Mouse (Mus musculus): Measurements from ENCODE around the gene Heyl. TPM values are rescaled to one million over a fixed set of nuclear protein-coding genes. Genes with fewer than 3 reads are reported as not detected.

The Heyl gene
- polyA plus RNA-seq, 1 experiment, result 4.1 TPM

- Histone ChIP-seq H3K4me1 (ENCODE audit: control insufficient read depth, insufficient read depth, low read length) (peaks cover 7% of the 10 kb centered on the region; the same call in 1 of the 2 replicates), H3K36me3 (ENCODE audit: control insufficient read depth, insufficient read depth, low read length) (no peaks in the 10 kb centered on the region), H3K4me3 (ENCODE audit: insufficient read depth, low read depth, low read length) (no peak overlapping the region), H3K27me3 (replicated peaks; ENCODE audit: control insufficient read depth, insufficient read depth, low read length) (no peaks in the 10 kb centered on the region), H3K27ac (ENCODE audit: insufficient read depth, low read depth, low read length) (no peak overlapping the region)
- no peak for TF ChIP-seq CTCF (conservative IDR thresholded peaks at IDR 0.05; ENCODE audit: insufficient read depth, insufficient read length, low read depth, low read length)
- no peak for TF ChIP-seq POLR2A (IDR thresholded peaks at IDR 0.05; ENCODE audit: low read depth, low read length)
- peak; percentile 34 for DNase-seq
- WGBS, result 46% methylated on average over 2 of the region's 2 CpGs
Measured at GRCm38 (mm10) chr4:123228270-123228669, 5.1 kb upstream of the Heyl start.

- no peak overlapping the region for H3K4me3 ChIP-seq (ENCODE audit: insufficient read depth, low read depth, low read length)
- H3K4me1 ChIP-seq (ENCODE audit: control insufficient read depth, insufficient read depth, low read length), result peaks cover 8% of the 10 kb centered on the region; the same call in 1 of the 2 replicates
- H3K27me3 ChIP-seq (replicated peaks; ENCODE audit: control insufficient read depth, insufficient read depth, low read length), result no peaks in the 10 kb centered on the region
- 62% methylated on average over 11 of the region's 11 CpGs for WGBS
- H3K27ac ChIP-seq (ENCODE audit: insufficient read depth, low read depth, low read length), result no peak overlapping the region
- no peaks in the 10 kb centered on the region for H3K36me3 ChIP-seq (ENCODE audit: control insufficient read depth, insufficient read depth, low read length)
- no peak for DNase-seq
- TF ChIP-seq POLR2A (IDR thresholded peaks at IDR 0.05; ENCODE audit: low read depth, low read length) (no peak), CTCF (conservative IDR thresholded peaks at IDR 0.05; ENCODE audit: insufficient read depth, insufficient read length, low read depth, low read length) (no peak)
Measured at GRCm38 (mm10) chr4:123229166-123229565, 4.2 kb upstream of the Heyl start.

- no peak for TF ChIP-seq CTCF (conservative IDR thresholded peaks at IDR 0.05; ENCODE audit: insufficient read depth, insufficient read length, low read depth, low read length)
- no peak for TF ChIP-seq POLR2A (IDR thresholded peaks at IDR 0.05; ENCODE audit: low read depth, low read length)
- no peak overlapping the region for H3K4me3 ChIP-seq (ENCODE audit: insufficient read depth, low read depth, low read length)
- no peak for DNase-seq
- no peaks in the 10 kb centered on the region for H3K27me3 ChIP-seq (replicated peaks; ENCODE audit: control insufficient read depth, insufficient read depth, low read length)
- 83% methylated on average over 3 of the region's 3 CpGs for WGBS
- peaks cover 5% of the 10 kb centered on the region; the same call in 1 of the 2 replicates for H3K4me1 ChIP-seq (ENCODE audit: control insufficient read depth, insufficient read depth, low read length)
- H3K27ac ChIP-seq (ENCODE audit: insufficient read depth, low read depth, low read length), result no peak overlapping the region
- H3K36me3 ChIP-seq (ENCODE audit: control insufficient read depth, insufficient read depth, low read length), result no peaks in the 10 kb centered on the region
Measured at GRCm38 (mm10) chr4:123232841-123233240, 515 bp upstream of the Heyl start.

- H3K4me1 ChIP-seq (ENCODE audit: control insufficient read depth, insufficient read depth, low read length), result peaks cover 5% of the 10 kb centered on the region; the same call in 1 of the 2 replicates
- DNase-seq, result no peak
- H3K27me3 ChIP-seq (replicated peaks; ENCODE audit: control insufficient read depth, insufficient read depth, low read length), result no peaks in the 10 kb centered on the region
- TF ChIP-seq CTCF (conservative IDR thresholded peaks at IDR 0.05; ENCODE audit: insufficient read depth, insufficient read length, low read depth, low read length), result no peak
- no peak overlapping the region for H3K27ac ChIP-seq (ENCODE audit: insufficient read depth, low read depth, low read length)
- no peaks in the 10 kb centered on the region for H3K36me3 ChIP-seq (ENCODE audit: control insufficient read depth, insufficient read depth, low read length)
- 75% methylated on average over 9 of the region's 9 CpGs for WGBS
- H3K4me3 ChIP-seq (ENCODE audit: insufficient read depth, low read depth, low read length), result no peak overlapping the region
Measured at GRCm38 (mm10) chr4:123235835-123236430, 2.6 kb downstream of the Heyl start.

- Histone ChIP-seq H3K27me3 (replicated peaks; ENCODE audit: control insufficient read depth, insufficient read depth, low read length) (no peaks in the 10 kb centered on the region), H3K4me1 (ENCODE audit: control insufficient read depth, insufficient read depth, low read length) (peaks cover 5% of the 10 kb centered on the region; the same call in 1 of the 2 replicates), H3K4me3 (ENCODE audit: insufficient read depth, low read depth, low read length) (no peak overlapping the region), H3K27ac (ENCODE audit: insufficient read depth, low read depth, low read length) (no peak overlapping the region), H3K36me3 (ENCODE audit: control insufficient read depth, insufficient read depth, low read length) (no peaks in the 10 kb centered on the region)
- TF ChIP-seq POLR2A (IDR thresholded peaks at IDR 0.05; ENCODE audit: low read depth, low read length) (no peak), CTCF (conservative IDR thresholded peaks at IDR 0.05; ENCODE audit: insufficient read depth, insufficient read length, low read depth, low read length) (no peak)
- DNase-seq, result no peak
- WGBS, result 78% methylated on average over 13 of the region's 13 CpGs
Measured at GRCm38 (mm10) chr4:123236431-123237031, 3.2 kb downstream of the Heyl start.

GRCm38 (mm10) chr4:123237386-123238266 is 4.3 kb downstream of the Heyl start:
- DNase-seq, result peak; percentile 41
- 83% methylated on average over 6 of the region's 6 CpGs for WGBS
- peak overlapping the region; percentile 24; the same call in 1 of the 2 replicates for H3K27ac ChIP-seq (ENCODE audit: insufficient read depth, low read depth, low read length)

More at GRCm38 (mm10) chr4:123237386-123238266, 4.3 kb downstream of the Heyl start:
- peaks cover 5% of the 10 kb centered on the region; the same call in 1 of the 2 replicates for H3K4me1 ChIP-seq (ENCODE audit: control insufficient read depth, insufficient read depth, low read length)
- TF ChIP-seq CTCF (conservative IDR thresholded peaks at IDR 0.05; ENCODE audit: insufficient read depth, insufficient read length, low read depth, low read length) (no peak), POLR2A (IDR thresholded peaks at IDR 0.05; ENCODE audit: low read depth, low read length) (no peak)
- no peak overlapping the region for H3K4me3 ChIP-seq (ENCODE audit: insufficient read depth, low read depth, low read length)
- no peaks in the 10 kb centered on the region for H3K27me3 ChIP-seq (replicated peaks; ENCODE audit: control insufficient read depth, insufficient read depth, low read length)
- H3K36me3 ChIP-seq (ENCODE audit: control insufficient read depth, insufficient read depth, low read length), result no peaks in the 10 kb centered on the region
